Mouse (Mus musculus): ENCODE data around the gene Dcaf6.

DNA sequence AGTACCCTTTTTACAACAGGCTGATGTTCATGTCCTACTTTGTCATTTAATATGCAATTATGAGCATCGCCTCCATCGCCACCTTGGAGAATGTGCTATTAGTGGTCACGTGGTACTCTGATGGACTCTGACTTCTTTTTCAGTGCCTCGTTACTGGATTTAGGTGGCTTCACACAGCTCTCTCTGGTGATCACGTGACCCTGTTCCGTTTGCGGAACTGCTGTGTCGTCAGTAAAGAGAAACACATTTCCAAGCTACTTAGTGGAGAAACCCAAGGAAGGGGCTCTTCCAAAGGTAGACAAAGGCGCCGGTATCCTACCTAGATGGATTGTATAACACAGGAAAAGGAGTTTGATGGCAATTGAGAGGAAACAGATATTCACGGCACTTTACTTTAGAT, 152.1 kb downstream of the Dcaf6 start:
- TF ChIP-seq CTCF (IDR thresholded peaks at IDR 0.05; ENCODE audit: low read depth) (no peak), EP300 (IDR thresholded peaks at IDR 0.05; ENCODE audit: low read depth) (no peak)

Data from liver, postnatal 0 days (tissue).